Mouse (Mus musculus): Measurements from ENCODE around the gene Cyp3a57.
"Not testable (repeated sequence)": the region's sequence is repeated elsewhere in the genome, so short reads cannot be mapped to it uniquely, and the experiment has no call there.

The Cyp3a57 gene

GRCm38 (mm10) chr5:145344941-145345340 lies at the start of gene Cyp3a57:
Cyp3a57 (plus strand) TSS chr5:145345279.
- DNase-seq (ENCODE audit: low spot score): no peak

- no peak for DNase-seq (ENCODE audit: low spot score)
Measured at GRCm38 (mm10) chr5:145300469-145300868, 44.6 kb upstream of the Cyp3a57 start.

- not testable (repeated sequence) for DNase-seq (ENCODE audit: low spot score)
Measured at GRCm38 (mm10) chr5:145301796-145302195, 43.3 kb upstream of the Cyp3a57 start.

- DNase-seq (ENCODE audit: low spot score): no peak
Measured at GRCm38 (mm10) chr5:145302424-145302823, 42.7 kb upstream of the Cyp3a57 start.

GRCm38 (mm10) chr5:145306953-145307352 lies 38.1 kb upstream of the Cyp3a57 start:
- not testable (repeated sequence) for DNase-seq (ENCODE audit: low spot score)

- not testable (repeated sequence) for DNase-seq (ENCODE audit: low spot score)
Measured at GRCm38 (mm10) chr5:145307811-145308210, 37.3 kb upstream of the Cyp3a57 start.

- no peak for DNase-seq (ENCODE audit: low spot score)
Measured at GRCm38 (mm10) chr5:145313845-145314244, 31.2 kb upstream of the Cyp3a57 start.

- no peak for DNase-seq (ENCODE audit: low spot score)
Measured at GRCm38 (mm10) chr5:145317141-145317540, 27.9 kb upstream of the Cyp3a57 start.

GRCm38 (mm10) chr5:145338756-145339155 lies 6.3 kb upstream of the Cyp3a57 start:
- not testable (repeated sequence) for DNase-seq (ENCODE audit: low spot score)

GRCm38 (mm10) chr5:145349697-145350096 lies 4.6 kb downstream of the Cyp3a57 start:
- no peak for DNase-seq (ENCODE audit: low spot score)

GRCm38 (mm10) chr5:145353081-145353480 lies 8.0 kb downstream of the Cyp3a57 start:
- DNase-seq (ENCODE audit: low spot score): no peak

- not testable (repeated sequence) for DNase-seq (ENCODE audit: low spot score)
Measured at GRCm38 (mm10) chr5:145415416-145415815, 70.3 kb downstream of the Cyp3a57 start.

- DNase-seq (ENCODE audit: low spot score): no peak
Measured at GRCm38 (mm10) chr5:145422287-145422686, 77.2 kb downstream of the Cyp3a57 start.

- no peak for DNase-seq (ENCODE audit: low spot score)
Measured at GRCm38 (mm10) chr5:145431004-145431403, 85.9 kb downstream of the Cyp3a57 start.

GRCm38 (mm10) chr5:145433688-145434087 lies 88.6 kb downstream of the Cyp3a57 start:
- no peak for DNase-seq (ENCODE audit: low spot score)

Data from ovary, postnatal 36 days (tissue).